Mouse (Mus musculus) heart, postnatal 25 days (tissue): ENCODE measurements at regions not wholly inside any gene's neighbourhood (a gene's known extent, or its start where the extent isn't known, plus 50 kb on each side); places are given as distances from the start of the nearest gene placed in this dataset.
A peak's percentile ranks its signal among the peaks of the same experiment; 100 is the strongest.

Experiments used
- DNase-seq: peaks from one replicate; pipeline ENCODE4 v3.0.0; 2022; ENCODE audit warnings: low spot score
- intact Hi-C: fragments of 180-260 bp; cut with DNase I; formaldehyde crosslinking; loops from one replicate; pipeline ENCODE4 v1.15.1; 2025

DNA sequence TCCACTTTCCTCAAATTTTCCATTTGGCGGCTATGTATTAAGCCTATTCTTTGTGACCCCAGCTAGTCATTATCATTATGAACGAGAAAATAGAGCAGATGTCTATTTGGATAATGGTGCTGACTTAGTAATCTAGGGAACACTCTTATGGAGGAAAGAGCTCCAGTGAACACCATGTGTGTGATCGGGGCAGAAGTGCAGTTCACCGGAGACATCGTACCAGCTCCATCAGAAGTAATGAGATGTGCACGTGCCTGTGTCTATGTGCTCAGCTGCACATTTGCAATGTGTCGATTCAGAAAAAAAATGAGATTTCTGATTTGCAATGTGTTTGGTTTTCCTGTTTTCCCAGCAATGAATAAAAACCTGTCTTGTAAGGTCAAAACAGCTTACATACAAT, 206.6 kb downstream of the Mreg start:
- intact Hi-C loops = no loop called here
- DNase-seq = no peak

DNA sequence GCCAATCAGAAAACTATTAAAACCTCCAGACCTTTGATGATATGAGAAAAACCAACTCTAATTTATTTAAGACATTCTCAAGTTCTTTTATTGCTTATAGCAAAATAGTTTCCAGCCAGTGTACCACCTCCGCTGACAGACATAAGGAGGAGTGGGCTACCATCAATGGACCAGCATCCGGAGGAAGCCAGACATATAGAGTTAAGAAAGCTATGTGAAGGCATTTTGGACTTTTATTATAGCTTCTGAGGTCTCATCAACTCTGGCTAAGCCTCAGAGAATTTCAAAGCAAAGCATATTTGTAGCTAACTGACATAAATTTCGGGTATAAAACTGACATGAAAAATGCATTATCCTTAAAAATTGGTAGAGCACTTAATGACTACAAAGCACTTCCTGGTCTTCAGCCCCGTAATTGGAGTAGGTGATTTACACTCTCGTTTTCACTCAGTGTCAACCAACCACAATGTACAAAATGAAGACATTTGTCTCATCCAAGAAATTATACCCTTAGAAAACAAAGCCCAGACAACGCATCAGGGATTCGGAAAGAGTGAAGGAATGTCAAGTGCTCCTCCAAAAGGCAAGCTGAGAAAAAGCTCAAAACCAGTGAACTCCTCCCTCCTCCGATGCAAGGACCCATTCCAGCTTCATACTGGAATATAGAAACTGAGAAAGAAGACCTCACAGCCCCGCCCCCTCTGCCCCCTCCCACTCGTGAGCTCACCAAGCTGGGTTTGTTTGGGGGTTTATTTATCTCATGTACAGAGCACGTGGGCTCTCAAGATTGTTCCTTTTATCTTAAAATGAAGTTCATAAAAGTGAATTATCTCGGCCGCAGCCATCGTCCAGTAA, 208.5 kb downstream of the Mreg start:
- no peak for DNase-seq
- intact Hi-C loops = no loop called here

DNA sequence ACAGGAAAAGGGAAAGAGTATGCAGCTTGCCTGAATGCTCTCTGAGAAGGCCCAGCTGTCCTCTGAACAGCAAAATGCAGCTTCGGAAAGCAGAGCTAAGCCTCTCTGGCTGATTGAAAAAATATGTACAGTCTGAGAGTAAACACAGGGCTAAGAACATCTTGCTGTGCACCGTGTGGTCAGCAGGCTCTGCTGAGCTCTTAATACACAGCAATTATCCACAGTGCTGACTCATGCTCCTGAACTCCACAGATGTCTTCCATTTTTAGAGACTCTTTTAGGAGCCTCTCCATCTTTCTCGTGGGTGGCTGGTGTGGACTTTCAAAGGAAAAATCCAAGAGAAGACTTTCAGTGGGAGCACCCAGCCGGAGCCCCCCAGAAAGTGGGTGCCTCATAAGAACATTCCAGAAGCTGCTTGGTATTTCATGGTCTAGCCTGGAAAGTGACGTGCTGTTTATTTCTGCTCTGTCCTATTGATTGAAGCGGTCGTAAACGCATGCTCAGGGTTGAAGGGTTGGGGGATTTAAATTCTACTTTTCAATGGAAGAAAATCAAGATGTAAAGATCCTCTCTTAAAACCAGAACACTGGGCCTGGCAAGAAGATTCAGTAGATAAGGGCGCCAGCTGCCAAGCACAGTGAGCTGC, 209.5 kb downstream of the Mreg start:
- no peak for DNase-seq
- intact Hi-C loops = no loop called here

DNA sequence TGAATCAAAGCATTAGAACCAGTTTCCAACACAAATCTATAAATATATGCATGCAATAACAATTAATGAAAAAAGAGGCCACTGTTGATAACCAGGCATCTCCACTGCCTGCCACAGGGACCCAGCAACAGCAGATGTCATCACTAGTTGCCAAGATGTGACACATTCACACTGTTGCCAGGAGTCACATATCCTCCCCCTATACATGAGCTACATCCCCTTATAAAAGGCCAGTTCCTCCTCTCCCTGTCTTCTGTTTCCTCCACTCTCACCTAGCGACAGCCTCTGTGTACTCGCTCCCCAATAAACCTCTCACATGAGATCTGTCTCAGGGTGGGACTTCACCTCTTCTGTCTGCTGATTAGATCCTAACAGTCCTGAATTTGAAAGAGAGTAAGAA, 211.4 kb downstream of the Mreg start:
- intact Hi-C loops = no loop called here

DNA sequence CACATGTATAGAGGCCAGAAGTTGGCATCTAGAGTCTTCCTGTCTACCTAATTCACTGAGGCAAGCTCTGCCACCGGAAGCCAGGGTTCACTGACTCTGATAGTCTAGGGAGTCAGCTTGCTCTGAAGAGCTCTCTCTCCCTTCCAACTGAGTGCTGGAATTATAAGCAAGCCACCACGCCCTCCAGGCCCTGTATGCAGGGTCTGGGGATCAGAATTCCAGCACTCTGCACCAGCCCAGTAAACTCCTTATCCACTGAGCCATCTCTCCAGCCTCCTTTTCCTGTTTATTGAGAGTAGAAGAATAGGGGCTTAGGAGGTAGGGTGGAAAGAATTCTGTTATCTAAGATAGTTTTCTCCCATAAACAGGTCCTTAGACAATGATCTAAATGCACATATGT, 215.3 kb downstream of the Mreg start:
- intact Hi-C loops = no loop called here
- no peak for DNase-seq

More for the DNA sequence above, 211.4 kb downstream of the Mreg start:
- no peak for DNase-seq

DNA sequence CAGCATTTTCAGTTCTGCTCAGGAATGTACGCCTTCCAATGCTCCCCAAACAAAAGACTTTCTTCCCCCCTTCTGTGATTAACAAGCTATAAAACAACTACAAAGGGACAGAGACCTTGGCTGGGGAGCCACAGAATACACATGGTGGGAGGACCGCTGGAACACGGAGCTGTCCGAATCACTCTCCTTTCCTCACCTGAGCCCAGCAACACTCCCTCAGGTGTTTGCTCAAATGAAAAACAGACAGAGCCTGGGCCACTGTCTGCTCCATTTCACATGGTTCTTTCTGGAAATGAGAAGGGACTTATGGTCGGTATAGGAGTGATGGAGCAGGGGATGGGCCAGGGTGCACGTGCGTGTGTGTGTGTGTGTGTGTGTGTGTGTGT, 215.9 kb downstream of the Mreg start:
- intact Hi-C loops = no loop called here
- no peak for DNase-seq

DNA sequence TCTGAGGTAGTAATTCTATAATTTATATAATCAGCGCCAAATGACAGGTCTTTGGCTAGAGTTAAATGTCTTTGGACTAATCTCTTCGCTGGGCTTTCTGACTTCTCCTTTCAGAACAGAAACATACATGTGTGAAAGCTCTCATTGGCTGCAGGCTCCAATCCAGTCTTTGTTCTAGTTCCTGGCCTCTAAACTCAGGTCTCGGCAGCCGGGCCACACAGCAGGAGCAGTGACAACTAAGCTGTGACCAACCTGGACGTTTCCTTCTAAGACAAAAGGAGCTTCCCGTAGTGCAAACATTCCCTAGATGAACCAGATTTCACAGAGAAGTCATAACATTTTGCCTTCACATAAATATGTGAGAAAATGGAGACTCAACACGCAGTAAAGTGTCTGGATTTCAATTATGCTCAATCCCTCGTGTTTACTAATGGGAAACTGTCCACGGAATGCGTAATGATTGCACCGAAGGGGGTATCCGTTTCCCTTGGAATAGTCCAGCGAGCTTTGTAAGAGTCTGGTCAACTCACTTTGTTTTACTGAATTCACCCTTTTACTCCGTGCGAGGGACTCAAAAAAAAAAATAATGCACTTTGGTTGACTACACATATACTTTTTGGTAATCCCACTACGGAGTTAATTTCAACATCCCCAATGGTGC, 216.4 kb downstream of the Mreg start:
- intact Hi-C loops = no loop called here
- no peak for DNase-seq

DNA sequence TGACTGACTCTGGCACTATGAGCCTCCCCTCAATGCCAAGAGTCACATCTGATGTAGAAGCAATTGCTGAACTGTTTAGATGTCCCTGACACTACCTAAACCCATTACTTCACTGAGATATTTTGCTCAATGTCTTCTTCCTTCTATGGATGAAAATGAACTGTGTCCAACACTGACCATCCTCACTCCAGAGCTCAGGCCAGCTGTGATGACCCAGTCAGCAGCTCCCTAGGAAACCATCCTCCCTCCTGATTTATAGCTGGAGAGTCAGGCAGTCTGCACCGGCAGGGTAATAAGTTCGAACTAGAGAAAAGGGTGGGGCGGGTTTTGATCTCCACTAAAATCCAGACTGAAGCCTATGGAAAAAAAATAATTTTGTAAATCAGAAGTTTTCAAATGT, 221.2 kb downstream of the Mreg start:
- no peak for DNase-seq
- intact Hi-C loops = no loop called here

DNA sequence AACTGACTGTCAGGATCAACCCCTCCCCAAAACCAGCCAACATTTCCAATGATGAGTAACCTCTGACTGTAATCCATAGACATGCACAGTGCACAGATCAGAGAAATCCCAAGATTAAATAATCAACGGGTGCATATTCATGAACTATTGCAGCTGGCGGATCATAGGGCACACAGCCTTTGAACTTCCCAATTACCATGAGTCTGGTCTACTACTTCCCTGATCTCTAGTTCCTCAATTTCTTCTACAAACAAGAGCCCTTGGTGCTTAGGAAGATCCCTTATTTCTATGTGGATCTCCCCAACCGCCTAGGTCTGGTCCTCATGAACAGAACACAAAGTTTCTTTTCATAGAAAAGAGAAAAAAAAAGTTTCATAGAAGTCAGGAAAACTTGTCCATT, 224.0 kb downstream of the Mreg start:
- intact Hi-C loops = no loop called here
- DNase-seq = no peak

DNA sequence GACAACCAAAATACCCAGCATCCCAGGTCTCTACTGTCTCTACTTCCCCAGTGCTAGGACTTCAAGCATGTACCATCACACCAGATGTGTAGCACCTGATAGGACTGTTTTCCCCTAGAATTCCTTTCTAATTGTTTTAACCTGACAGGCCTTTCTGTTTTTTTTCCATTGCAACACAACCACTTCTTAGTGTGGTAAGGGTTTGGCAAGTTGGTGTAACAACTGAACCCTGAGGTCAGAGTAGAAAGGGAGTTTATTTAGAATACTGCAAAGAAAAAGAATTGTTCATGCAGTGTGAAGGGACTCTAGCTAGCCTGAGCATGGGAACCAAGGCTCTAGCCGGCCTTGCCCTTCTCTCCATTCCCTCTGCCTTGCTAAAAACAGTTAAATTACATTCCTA, 226.1 kb downstream of the Mreg start:
- DNase-seq = no peak
- intact Hi-C loops = no loop called here

DNA sequence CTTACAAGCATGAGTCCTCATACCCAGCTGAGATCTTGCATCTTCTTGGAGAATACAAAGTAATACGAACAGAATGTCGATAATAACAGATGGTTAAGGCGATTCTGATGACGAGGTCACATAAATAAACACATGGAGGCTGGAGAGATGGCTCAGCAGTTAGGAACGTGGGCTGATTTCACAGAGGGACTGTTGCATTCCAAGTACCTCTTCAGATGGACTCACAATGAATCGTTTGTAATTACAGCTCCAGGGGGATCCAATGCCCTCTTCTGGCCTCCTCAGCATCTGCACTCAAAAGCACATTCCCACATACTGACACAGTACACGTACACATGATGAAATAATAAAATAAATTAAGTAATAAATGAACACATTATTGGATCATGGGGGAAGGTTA, 228.3 kb downstream of the Mreg start:
- DNase-seq = no peak
- intact Hi-C loops = no loop called here

DNA sequence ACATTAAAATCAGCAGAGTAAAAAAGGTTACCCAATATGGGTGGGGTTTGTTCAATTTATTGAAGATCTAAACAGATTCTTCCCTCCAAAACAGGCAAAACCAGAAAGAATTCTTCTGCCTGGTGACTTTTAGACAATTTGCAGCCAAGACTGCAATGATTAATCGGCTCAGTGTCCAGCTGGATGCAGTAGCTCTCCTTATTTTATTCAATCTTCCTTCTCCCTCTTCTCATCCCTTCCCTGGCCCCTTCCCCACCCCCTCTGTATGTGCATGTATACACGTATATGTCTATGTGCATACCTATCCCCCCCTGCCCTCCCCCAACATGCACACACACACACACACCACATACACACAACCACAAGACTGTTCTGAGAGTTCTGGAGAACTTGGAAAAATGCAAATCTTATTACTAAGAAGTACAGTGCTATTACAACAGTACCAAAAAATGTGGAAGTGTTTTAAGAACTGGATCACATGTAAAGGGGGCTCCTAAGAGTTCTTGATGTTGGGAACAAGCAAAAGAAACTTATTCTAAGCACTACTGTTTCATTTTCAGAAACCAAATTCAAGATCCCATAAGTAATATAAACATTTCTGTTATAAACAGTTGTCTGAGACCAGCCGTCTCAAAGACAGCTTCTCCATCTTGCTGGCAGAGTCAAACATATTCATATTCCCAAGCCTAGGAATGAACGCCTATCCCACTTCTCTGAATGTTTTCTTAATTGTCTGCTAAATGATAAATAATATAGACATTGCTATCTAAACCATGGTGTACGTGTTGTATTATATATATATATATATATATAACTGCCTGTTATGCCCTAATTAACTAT, 229.5 kb downstream of the Mreg start:
- intact Hi-C loops = no loop called here

DNA sequence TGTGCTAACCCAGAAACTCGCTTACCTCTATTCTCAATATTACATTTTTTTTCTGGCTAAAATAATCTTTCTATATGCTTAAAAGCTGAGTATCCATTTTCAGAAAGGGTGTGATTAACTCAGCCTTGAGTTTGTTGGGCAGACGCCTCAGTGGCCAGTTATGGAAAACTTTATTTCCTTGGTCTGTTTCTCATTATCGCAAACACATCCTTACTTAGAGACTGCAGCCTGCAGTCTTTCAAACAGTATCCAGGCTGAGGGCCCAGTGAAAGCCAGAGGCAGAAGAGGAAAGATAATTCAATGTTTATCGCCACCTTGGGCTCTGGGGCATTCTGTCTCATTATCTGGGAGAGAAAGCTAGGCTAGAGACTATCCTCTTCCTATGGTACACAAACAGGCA, 231.5 kb downstream of the Mreg start:
- no peak for DNase-seq
- intact Hi-C loops = no loop called here

More for the DNA sequence above, 229.5 kb downstream of the Mreg start:
- no peak for DNase-seq

DNA sequence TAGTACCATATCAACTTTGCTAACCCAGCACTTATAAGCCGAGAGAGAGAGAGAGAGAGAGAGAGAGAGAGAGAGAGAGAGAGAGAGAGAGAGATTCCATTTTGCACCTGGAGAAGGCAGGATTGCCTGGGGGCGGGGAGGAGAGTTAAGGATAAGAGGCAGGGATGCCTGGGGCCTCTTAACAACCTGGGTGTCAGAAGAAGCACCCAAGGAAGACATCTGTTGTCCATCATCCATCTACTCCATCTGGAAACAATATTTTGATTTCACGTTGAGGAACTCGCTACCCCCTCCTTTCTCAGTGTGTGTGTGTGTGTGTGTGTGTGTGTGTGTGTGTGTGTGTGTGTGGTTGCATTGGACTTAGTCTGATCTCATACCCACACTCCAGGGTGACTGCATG, 232.8 kb downstream of the Mreg start:
- no peak for DNase-seq
- intact Hi-C loops = no loop called here

DNA sequence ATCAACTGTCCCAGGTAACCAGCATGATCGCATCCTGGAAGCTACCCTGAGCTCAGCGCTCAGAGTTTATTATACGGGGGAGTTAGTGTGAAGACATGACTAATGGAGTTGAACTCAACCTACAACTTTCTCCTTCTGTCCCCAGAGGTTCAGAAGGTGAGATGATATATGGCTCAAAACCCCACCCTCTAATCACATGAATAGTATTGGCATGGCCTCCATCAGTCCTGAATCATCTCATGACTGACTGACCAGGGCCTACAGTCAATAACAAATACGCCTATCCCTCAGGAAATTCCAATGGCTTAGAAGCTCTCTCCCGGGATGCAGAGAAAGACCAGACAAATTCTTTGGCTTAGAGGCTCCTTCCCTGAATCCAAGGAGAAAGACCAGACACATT, 234.7 kb downstream of the Mreg start:
- no peak for DNase-seq
- intact Hi-C loops = no loop called here

DNA sequence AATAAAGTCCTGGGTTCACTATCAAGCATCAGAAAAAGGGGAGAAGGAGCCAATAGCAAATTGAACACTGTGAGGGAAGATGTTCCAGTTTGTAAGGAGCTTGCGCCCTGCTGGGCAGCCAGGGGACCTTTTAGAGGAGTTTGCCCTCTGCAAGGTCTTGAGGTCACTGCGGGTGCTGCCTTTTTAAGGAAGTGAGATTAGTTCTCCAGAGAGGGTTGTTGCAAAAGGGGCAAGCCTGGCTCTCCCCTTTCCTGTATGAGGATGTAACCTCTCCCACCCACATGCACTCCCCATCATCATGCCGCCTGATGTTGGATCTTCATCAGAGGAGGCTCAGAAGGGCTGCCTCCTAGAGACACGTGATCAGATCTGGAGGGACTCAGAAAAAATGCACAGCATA, 237.4 kb downstream of the Mreg start:
- intact Hi-C loops = no loop called here
- DNase-seq = no peak

DNA sequence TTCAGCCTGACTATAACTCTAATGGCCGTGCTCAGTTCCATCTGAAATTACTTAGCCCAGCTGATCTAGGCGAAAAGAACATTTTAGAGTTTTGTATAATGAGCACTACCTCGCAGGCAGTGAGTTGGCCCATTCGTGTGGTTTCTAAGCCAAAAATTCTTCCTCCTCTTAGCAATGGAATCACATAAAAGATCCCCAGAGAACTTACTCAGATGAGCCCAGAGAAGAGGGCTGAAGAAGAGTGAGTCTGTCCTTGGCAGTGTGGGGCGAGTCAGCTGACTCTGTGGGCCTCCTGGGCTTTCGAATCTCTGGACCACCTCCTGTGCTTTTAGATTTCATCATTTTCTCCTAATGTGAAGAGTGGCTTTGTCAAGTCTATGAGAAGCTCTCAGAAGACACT, 240.2 kb downstream of the Mreg start:
- DNase-seq = peak; percentile 28
- intact Hi-C loops = no loop called here

DNA sequence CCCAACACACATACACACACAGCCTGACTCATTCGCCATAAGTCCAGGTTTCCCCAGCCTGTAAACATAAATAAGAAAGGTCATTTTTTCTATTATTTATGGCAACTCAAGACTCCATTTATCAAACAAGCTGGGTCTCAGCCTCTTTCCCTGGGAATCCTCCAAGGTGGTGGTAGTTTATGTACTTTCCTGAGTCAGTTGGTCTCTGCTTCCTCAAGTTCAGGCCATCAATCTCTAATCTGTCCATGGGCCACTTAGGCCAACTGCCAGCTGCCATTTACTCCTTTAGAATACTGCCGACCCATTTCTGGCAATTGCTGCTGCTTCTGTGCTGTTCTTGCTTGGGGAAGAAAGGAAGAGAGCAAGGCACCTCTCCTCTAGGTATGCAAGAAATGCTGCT, 241.3 kb downstream of the Mreg start:
- intact Hi-C loops = no loop called here
- DNase-seq = no peak

DNA sequence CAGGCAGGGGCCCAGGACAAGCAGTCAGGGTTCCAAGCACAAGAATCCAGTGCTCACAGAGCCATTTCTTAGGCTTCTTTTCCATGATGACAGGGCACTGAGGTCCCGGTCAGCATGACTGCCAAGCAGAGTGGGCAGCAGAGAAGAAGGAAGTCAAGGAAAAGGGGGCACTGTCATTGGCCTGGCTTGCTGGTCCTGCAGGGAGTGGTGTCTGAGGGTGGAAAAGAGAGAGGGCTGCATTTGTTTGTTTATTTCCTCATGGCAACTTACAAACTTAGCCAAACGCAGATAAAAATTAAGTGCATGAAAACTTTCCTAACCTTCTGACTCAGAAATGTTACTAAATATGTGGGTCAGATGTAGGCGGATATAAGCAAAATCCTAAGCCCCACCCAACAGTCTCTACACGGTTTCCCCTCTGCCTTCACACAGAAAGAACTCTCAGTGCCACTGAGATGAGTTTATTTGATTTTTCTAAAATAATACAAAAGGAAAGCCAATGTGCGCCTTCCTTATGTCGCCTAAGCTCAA, 244.5 kb downstream of the Mreg start:
- DNase-seq = no peak
- intact Hi-C loops = no loop called here

DNA sequence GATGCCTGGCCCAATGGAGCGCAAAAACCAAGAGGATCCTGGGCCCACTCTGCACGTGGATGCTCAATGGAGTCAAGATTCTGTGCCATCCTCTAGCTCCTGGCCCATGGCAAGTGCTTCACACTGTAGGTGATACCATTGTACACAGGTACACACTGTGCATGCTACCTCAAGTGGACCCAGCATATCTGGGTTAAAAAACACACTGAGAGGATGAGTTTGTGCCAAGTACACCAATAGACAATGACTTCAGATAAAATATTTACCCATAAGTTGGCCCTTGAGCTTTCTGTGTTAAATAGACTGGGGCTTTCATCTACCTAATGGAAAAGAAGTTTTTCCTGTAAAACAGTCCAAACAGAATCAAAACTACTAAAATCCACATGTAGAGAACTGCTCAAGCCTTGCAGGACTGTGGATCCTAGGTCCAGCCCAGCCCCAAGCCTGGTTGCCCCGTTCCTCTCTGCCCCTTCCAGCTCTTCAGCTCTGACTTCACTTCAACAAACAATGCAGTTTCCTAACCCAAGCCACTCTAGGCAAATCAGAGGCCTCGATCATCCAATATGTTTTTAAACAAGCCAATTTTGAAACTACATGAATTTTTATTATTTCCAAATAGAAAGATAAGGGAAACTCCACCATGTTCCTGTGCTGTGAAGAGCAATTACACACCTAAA, 247.5 kb downstream of the Mreg start:
- intact Hi-C loops = no loop called here
- no peak for DNase-seq
